In the genomic region with DNA sequence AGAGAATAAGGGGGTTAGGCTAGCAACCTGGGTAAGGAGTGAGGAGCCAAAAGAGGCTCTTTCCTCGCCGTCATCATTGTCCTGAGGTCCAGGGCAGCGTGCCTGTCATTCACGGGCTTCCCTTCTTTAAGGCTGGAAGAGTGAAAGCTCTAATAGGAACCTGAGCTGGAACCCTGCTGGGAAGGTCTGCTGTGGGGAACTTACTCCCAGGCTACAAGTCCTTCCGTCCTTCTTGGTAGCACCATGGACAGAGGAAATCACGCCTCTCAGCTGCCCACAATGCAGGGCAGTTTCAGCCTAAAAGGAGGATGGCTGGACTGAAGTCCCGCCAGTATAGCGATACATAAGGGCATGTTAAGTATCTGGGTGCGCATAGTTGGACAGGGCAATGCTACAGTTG, we compare ENCODE assay signal across 9 mouse cellular contexts. TPM values are rescaled to one million over a fixed set of nuclear protein-coding genes. Genes with fewer than 3 reads are reported as not detected.
DNase-seq lines count a peak whose midpoint lies in the region; ATAC-seq and TF ChIP-seq lines count a peak whose summit lies in the region.
"Had no signal": no experiment of that assay in that cellular context is flagged by ENCODE, and none has a peak within 500 bp of the region (broad histone marks: within the 10 kb centered on the region; RNA-seq: fewer than 3 reads in every experiment).

No protein-coding gene starts in this region.

- H3K4me3 ChIP-seq in MEL (ENCODE audit: control insufficient read depth in 1 of 2, insufficient read depth in 1 of 2, low read depth in 2 of 2, low read length in 2 of 2) (no peak overlapping the region), myocyte (no peak overlapping the region)
- H3K4me3 ChIP-seq in forebrain, embryonic 12.5 days (replicated peaks): 0 out of 2 replicates have a peak overlapping the region, but pooled peaks have one; percentile 2

- H3K79me2 ChIP-seq in MEL (ENCODE audit: control insufficient read depth, insufficient read depth, low read length, poor library complexity) (no peaks in the 10 kb centered on the region), myocyte (ENCODE audit: control insufficient read depth, insufficient read depth) (no peaks in the 10 kb centered on the region)

- no peak for TF ChIP-seq CTCF in MEL (IDR thresholded peaks at IDR 0.05 in 2 of 3, conservative IDR thresholded peaks at IDR 0.05 in 1 of 3; ENCODE audit: control insufficient read depth in 1 of 3, insufficient read depth in 1 of 3, low read depth in 2 of 3, low read length in 3 of 3, poor library complexity in 1 of 3, severe bottlenecking in 1 of 3)

- no peak for TF ChIP-seq RAD21 in MEL (IDR thresholded peaks at IDR 0.05; ENCODE audit: low read depth, low read length)

- H3K4me1 ChIP-seq in MEL (ENCODE audit: control insufficient read depth in 1 of 2, insufficient read depth in 2 of 2, low read length in 2 of 2): no peaks in the 10 kb centered on the region
- H3K4me1 ChIP-seq in forebrain, embryonic 12.5 days: peaks cover 39% of the 10 kb centered on the region

- no peak overlapping the region for H3K27ac ChIP-seq in MEL (ENCODE audit: control insufficient read depth, low read depth, low read length)
- H3K27ac ChIP-seq in forebrain, embryonic 12.5 days: 0 out of 2 replicates have a peak overlapping the region, but pooled peaks have one; percentile 14
- H3K27ac ChIP-seq: macrophage had no signal

- 3% methylated on average over 9 of the region's 9 CpGs for WGBS in forebrain, embryonic 12.5 days

- H3K4me2 ChIP-seq in forebrain, embryonic 12.5 days: peak overlapping the region; percentile 15; the same call in 1 of the 2 replicates
- H3K4me2 ChIP-seq in myocyte (ENCODE audit: low read depth): no peak overlapping the region

- H3K9me3 ChIP-seq in MEL (replicated peaks; ENCODE audit: insufficient read depth, low read length): no peaks in the 10 kb centered on the region
- H3K9me3 ChIP-seq in forebrain, embryonic 12.5 days: no peaks in the 10 kb centered on the region

- H3K36me3 ChIP-seq in MEL (ENCODE audit: control insufficient read depth in 1 of 2, insufficient read depth in 2 of 2, low read length in 2 of 2): no peaks in the 10 kb centered on the region
- no peaks in the 10 kb centered on the region for H3K36me3 ChIP-seq in forebrain, embryonic 12.5 days (replicated peaks)
- no peaks in the 10 kb centered on the region for H3K36me3 ChIP-seq in myocyte (ENCODE audit: control insufficient read depth, insufficient read depth)

- H3K9ac ChIP-seq in MEL (ENCODE audit: control insufficient read depth, low read depth, low read length, poor library complexity, severe bottlenecking): no peak overlapping the region
- no peak overlapping the region for H3K9ac ChIP-seq in forebrain, embryonic 12.5 days

- TF ChIP-seq EP300 in MEL (IDR thresholded peaks at IDR 0.05; ENCODE audit: low read depth in 1 of 2, low read length in 2 of 2): no peak

- TF ChIP-seq POLR2A in MEL (IDR thresholded peaks at IDR 0.05; ENCODE audit: control insufficient read depth in 1 of 2, insufficient read depth in 1 of 2, low read depth in 1 of 2, low read length in 2 of 2, poor library complexity in 1 of 2) (no peak), myocyte (IDR thresholded peaks at IDR 0.05; ENCODE audit: insufficient read length, low read depth) (no peak)

- DNase-seq in 3T3-L1 (ENCODE audit: low read depth, low spot score) (peak; percentile 58), MEL (ENCODE audit: low read depth, low spot score) (peak; percentile 39)
- DNase-seq in kidney, postnatal 4 days: peak; percentile 79 to 82
- no peak for DNase-seq in cerebellum, adult 9-11 months
- DNase-seq in cerebellum, postnatal 36 days: no peak
- DNase-seq in layer of hippocampus, postnatal 10 days (ENCODE audit: low spot score in 2 of 2): no peak

- ATAC-seq in forebrain, embryonic 12.5 days (ENCODE audit: low FRiP score): no peak

- H3ac ChIP-seq in myocyte (ENCODE audit: control insufficient read depth, insufficient read length): no peak overlapping the region

- H3K27me3 ChIP-seq in MEL (ENCODE audit: control insufficient read depth in 1 of 2, insufficient read depth in 2 of 2, low read length in 2 of 2) (no peaks in the 10 kb centered on the region; a peak in 2 of 4 replicates), myocyte (ENCODE audit: control insufficient read depth, insufficient read depth, insufficient read length) (peaks cover 26% of the 10 kb centered on the region)
- peaks cover 68% of the 10 kb centered on the region for H3K27me3 ChIP-seq in forebrain, embryonic 12.5 days

TF ChIP-seq in MEL, 35 proteins besides CTCF, POLR2A, EP300 and RAD21:
- TF ChIP-seq TCF12 (IDR thresholded peaks at IDR 0.05; ENCODE audit: low read depth, low read length) (no peak), UBTF (IDR thresholded peaks at IDR 0.05; ENCODE audit: borderline replicate concordance, insufficient read depth, low read depth, low read length) (no peak), JUND (IDR thresholded peaks at IDR 0.05; ENCODE audit: low read depth, low read length) (no peak), MYB (IDR thresholded peaks at IDR 0.05; ENCODE audit: low read depth, low read length) (no peak), GABPA (IDR thresholded peaks at IDR 0.05; ENCODE audit: low read depth, low read length) (no peak), BHLHE40 (IDR thresholded peaks at IDR 0.05; ENCODE audit: borderline replicate concordance, low read depth, low read length) (no peak), MEF2A (IDR thresholded peaks at IDR 0.05; ENCODE audit: extremely low read depth, insufficient replicate concordance, low read depth, low read length, poor library complexity, severe bottlenecking) (no peak), TAL1 (IDR thresholded peaks at IDR 0.05; ENCODE audit: low read length) (no peak), SIN3A (IDR thresholded peaks at IDR 0.05; ENCODE audit: low read length) (no peak), MAX (IDR thresholded peaks at IDR 0.05; ENCODE audit: low read length) (no peak), E2F4 (IDR thresholded peaks at IDR 0.05; ENCODE audit: borderline replicate concordance, low read depth, low read length) (no peak), CHD1 (IDR thresholded peaks at IDR 0.05; ENCODE audit: low read depth, low read length) (no peak), GATA1 (IDR thresholded peaks at IDR 0.05; ENCODE audit: low read depth, low read length) (no peak), ZC3H11A (IDR thresholded peaks at IDR 0.05; ENCODE audit: low read depth, low read length) (no peak), ZMIZ1 (IDR thresholded peaks at IDR 0.05; ENCODE audit: low read depth, low read length) (no peak), NRF1 (IDR thresholded peaks at IDR 0.05; ENCODE audit: insufficient read depth, low read depth, low read length, poor library complexity, severe bottlenecking) (no peak), USF1 (IDR thresholded peaks at IDR 0.05; ENCODE audit: low read depth, low read length) (no peak), ZNF384 (IDR thresholded peaks at IDR 0.05; ENCODE audit: low read depth, low read length) (no peak), KAT2A (conservative IDR thresholded peaks at IDR 0.05; ENCODE audit: low read depth, low read length) (no peak)

TF ChIP-seq in myocyte, 11 proteins besides CTCF, POLR2A, EP300 and RAD21:
- no peak for TF ChIP-seq SRF (IDR thresholded peaks at IDR 0.05; ENCODE audit: control insufficient read depth, insufficient read length, low read depth)
- no peak for TF ChIP-seq TCF12 (IDR thresholded peaks at IDR 0.05; ENCODE audit: insufficient read depth, poor library complexity, severe bottlenecking)
- TF ChIP-seq MAX (IDR thresholded peaks at IDR 0.05; ENCODE audit: low read depth): no peak
- TF ChIP-seq E2F4 (IDR thresholded peaks at IDR 0.05; ENCODE audit: insufficient read depth): no peak
- no peak for TF ChIP-seq POLR2AphosphoS2 (IDR thresholded peaks at IDR 0.05; ENCODE audit: insufficient read length, low read depth)
- no peak for TF ChIP-seq MYOG (IDR thresholded peaks at IDR 0.05; ENCODE audit: control insufficient read depth in 1 of 3, insufficient read depth in 1 of 3, insufficient read length in 2 of 3, low read depth in 2 of 3)
- TF ChIP-seq TCF3 (IDR thresholded peaks at IDR 0.05; ENCODE audit: insufficient read length, low read depth): no peak
- no peak for TF ChIP-seq MYOD1 (IDR thresholded peaks at IDR 0.05; ENCODE audit: control insufficient read depth in 1 of 3, insufficient read length in 2 of 3, low read depth in 2 of 3)
- TF ChIP-seq REST (IDR thresholded peaks at IDR 0.05; ENCODE audit: insufficient read depth, insufficient read length): peak; percentile 81
TF ChIP-seq in myocyte: peak in this region for 1.

RNA-seq across cellular contexts. Expression of a gene that starts 4.8 kb away (rescaled TPM):
- total RNA-seq in MEL (2012; rRNA removed): not detected in 2 replicates
- polyA plus RNA-seq in MEL (2012; ENCODE audit: insufficient read depth in 1 of 2, insufficient read length in 2 of 2, low read depth in 1 of 2, low replicate concordance in 2 of 2, missing spikeins in 1 of 2): not detected
- polyA plus RNA-seq in forebrain, embryonic 12.5 days (2016; fragmentation: Nextera tagmentation; extraction: Ambion mirVana): 11.9 and 13.4 TPM in 2 replicates
- polyA plus RNA-seq in myocyte (2012; fragmentation: generic; extraction: Trizol): not detected
- total RNA-seq in layer of hippocampus, postnatal 10 days (2021): 10 to 100 TPM in 1 of 2 experiments, 1 to 10 TPM in 1; 9.7 to 10.4 TPM
- polyA plus RNA-seq: macrophage had no signal

Comparison
In these comparisons a context has a peak if more than half of its experiments do, and no peak if none do; other contexts are left out.
1. DNase-seq: peak in 3T3-L1 (single experiment), MEL (single experiment) and kidney, postnatal 4 days (2 of 2); none in cerebellum, adult 9-11 months (single experiment), cerebellum, postnatal 36 days (0 of 2) and layer of hippocampus, postnatal 10 days (0 of 2).
2. RNA of a gene that starts 4.8 kb away (polyA plus RNA-seq): 11.9 to 13.4 TPM in forebrain, embryonic 12.5 days; not detected in MEL and not detected in myocyte (single experiment); every median in the first group is over 10 times any median in the second.